Mouse (Mus musculus) heart, postnatal 36 days (tissue): ENCODE measurements around the gene Tmem200b. TPM values are rescaled to one million over a fixed set of nuclear protein-coding genes. Genes with fewer than 3 reads are reported as not detected.

ENCODE experiments used
- DNase-seq, 2 experiments: peaks; one replicate each; pipeline ENCODE4 v3.0.0; 2021 to 2022
- intact Hi-C: fragments of 180-260 bp; cut with DNase I; formaldehyde crosslinking; loops from one replicate; pipeline ENCODE4 v1.15.1; 2025
- total RNA-seq, 2 experiments: library from RNA; stranded (reverse); gene quantifications; 2 replicates each; pipeline ENCODE4 v1.2.3; 2021

Tmem200b gene
- total RNA-seq, 2 experiments from 2014 or later: 6.5 to 8.6 TPM

GRCm38 (mm10) chr4:131907912-131908311 is 13.7 kb upstream of the Tmem200b start:
- intact Hi-C loops: no loop called here
- DNase-seq: no peak

GRCm38 (mm10) chr4:131910237-131910994 is 11.2 kb upstream of the Tmem200b start:
- intact Hi-C loops: loop anchor here (5.0 kb wide), 1 partner anchor 38 kb away; the partner anchor contains the start of gene Srsf4
- peak; percentile 38 to 39 for DNase-seq

- intact Hi-C loops: loop anchor here (5.0 kb wide), 1 partner anchor 39 kb away; the partner anchor contains the start of gene Srsf4
- no peak for DNase-seq
Measured at GRCm38 (mm10) chr4:131911521-131911920, 10.1 kb upstream of the Tmem200b start.

GRCm38 (mm10) chr4:131913526-131913925 is 8.0 kb upstream of the Tmem200b start:
- intact Hi-C loops: loop anchor here (5.0 kb wide), 1 partner anchor 41 kb away; the partner anchor contains the start of gene Srsf4
- no peak for DNase-seq

GRCm38 (mm10) chr4:131914046-131914643 is 7.4 kb upstream of the Tmem200b start:
- intact Hi-C loops: loop anchor here (5.0 kb wide), 1 partner anchor 42 kb away; the partner anchor contains the start of gene Srsf4
- no peak for DNase-seq

- intact Hi-C loops: loop anchor here (5.0 kb wide), 2 partner anchors 43 to 47 kb away; partner anchors contain the start of gene Srsf4
Measured at GRCm38 (mm10) chr4:131914891-131915469, 6.6 kb upstream of the Tmem200b start.

GRCm38 (mm10) chr4:131915821-131916328 is 5.7 kb upstream of the Tmem200b start:
- intact Hi-C loops: loop anchor here (1.0 to 5.0 kb wide), 3 partner anchors 46 to 163 kb away; no protein-coding TSS in a partner anchor
- no peak for DNase-seq

More at GRCm38 (mm10) chr4:131914891-131915469, 6.6 kb upstream of the Tmem200b start:
- DNase-seq: peak in 1 of 2 experiments; percentile 25

DNA sequence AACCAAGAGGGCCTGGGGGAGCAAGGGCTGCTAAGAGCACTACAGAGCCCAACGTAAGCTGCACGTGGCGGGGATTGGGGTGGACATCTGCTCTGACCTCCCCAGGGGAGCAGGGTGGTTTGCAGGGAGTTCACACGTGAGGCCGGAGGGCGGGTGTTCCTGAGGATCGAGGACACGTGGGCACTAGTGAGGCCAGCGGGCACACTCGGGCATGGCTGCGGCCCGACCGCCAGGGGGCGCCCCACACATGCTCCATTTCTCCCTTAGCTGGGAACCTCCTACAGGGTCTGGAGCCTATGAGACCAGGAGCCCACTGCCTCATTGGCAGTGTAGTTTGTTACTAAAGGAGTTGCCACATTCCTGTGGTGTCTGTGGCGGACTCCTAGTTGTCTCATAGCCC is 5.1 kb upstream of the Tmem200b start:
- intact Hi-C loops: loop anchor here (1.0 to 5.0 kb wide), 3 partner anchors 46 to 162 kb away; no protein-coding TSS in a partner anchor
- DNase-seq: peak; percentile 82 to 83

- intact Hi-C loops: loop anchor here (2.0 to 5.0 kb wide), 2 partner anchors 45 to 162 kb away; no protein-coding TSS in a partner anchor
- DNase-seq: no peak
Measured at GRCm38 (mm10) chr4:131917010-131917555, 4.5 kb upstream of the Tmem200b start.

GRCm38 (mm10) chr4:131918026-131918533 is 3.5 kb upstream of the Tmem200b start:
- intact Hi-C loops: loop anchor here (5.0 kb wide), 1 partner anchor 44 kb away; no protein-coding TSS in a partner anchor
- DNase-seq: no peak

DNA sequence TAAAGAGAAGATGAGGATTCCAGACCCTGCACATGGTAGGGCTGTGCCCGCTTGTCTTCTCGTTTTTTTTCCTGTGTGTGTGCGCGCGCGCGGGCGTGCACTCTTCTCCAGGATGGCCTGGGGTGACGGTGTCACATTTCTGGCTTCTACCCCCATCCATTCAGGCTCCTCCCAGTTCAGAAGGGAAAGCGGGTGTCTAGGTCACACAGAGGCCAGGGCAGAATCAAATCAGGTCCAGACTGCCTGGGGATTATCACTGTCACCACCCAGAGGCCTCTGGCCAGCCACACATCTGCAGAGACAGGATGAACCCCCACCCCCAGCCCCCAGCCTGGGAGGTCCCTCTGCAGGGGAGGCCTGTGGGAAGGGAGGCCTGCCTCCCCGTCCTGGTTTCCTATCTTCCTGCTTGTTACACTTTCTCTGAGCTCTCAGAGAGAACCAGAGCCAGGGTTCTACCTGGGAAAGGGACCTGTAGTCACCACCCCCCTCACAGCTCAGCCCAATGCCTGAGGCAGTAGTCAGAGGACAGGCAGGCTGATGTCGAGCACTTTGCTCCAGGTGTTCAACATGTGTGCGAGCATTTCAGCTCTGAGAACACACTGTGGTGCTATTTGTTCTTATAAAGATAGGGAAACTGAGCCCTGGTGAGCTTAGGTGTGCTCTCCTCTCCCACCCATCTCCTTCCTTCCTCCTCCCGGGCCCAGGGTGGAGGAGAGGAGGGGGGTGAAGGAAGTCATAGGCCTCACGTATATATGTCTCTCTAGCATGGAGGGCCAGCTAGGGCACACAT is 2.7 kb upstream of the Tmem200b start:
- peak; percentile 21 to 28 for DNase-seq
- intact Hi-C loops: loop anchor here (5.0 kb wide), 1 partner anchor 43 kb away; no protein-coding TSS in a partner anchor

DNA sequence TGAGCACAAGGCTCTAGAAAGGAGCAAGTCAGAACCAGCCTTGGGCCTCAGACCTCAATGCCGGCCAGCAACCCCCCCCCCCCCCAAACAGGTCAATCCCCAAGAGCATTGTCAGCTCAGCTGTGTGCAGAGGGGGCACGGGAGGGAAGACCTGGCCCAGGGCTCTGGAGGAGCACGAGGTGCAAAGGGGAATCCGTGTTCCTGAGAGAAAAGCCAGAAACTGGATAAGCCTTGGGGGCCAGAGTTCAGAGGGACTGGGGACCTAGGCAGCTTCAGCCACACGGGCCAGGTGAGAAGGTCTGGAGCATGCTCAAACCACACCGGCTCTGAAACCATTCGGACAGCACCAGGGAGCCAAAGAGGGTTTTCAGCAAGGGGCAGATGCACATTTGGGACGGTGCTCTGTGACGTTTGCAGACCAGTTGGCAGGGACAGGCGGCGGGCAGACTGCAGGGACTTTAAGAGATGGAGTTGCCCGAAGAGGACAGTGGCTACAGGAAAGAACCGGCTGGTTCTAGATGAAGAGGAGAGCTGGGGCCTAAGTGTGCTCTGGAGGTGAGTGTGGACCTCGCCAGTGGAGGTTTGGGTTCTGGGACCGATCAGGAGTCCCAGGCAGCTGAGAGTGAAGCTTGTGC is 1.9 kb upstream of the Tmem200b start:
- DNase-seq: no peak
- intact Hi-C loops: loop anchor here (5.0 kb wide), 1 partner anchor 43 kb away; no protein-coding TSS in a partner anchor

DNA sequence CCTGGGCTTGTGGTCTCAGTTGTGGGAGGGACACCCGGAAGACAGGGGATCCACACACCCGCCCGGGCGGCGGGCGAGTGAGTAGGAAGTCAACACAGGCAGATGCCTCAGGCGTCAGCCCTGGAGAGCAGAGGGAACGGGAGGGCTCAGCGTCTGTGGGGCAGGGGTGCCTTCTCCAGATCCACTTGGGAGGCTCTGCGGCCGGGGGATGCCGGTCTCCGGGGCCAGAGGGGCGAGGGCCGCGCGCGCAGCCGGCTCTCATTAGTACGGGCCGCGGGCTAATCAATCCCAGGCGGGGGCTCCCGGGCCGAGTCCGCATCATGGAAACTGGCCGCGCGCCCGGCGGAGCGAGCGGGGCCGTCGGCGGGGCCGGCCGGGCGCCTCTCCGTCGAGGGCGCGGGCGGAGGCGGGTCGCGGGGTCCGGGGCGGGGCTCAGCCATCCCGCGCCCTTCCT is 1.4 kb upstream of the Tmem200b start:
- intact Hi-C loops: no loop called here
- DNase-seq: peak in 1 of 2 experiments; percentile 77

- intact Hi-C loops: no loop called here
- peak; percentile 59 to 80 for DNase-seq
Measured at GRCm38 (mm10) chr4:131920595-131921351, 798 bp upstream of the Tmem200b start.

- no peak for DNase-seq
- intact Hi-C loops: no loop called here
Measured at GRCm38 (mm10) chr4:131922404-131922803, 833 bp downstream of the Tmem200b start.

DNA sequence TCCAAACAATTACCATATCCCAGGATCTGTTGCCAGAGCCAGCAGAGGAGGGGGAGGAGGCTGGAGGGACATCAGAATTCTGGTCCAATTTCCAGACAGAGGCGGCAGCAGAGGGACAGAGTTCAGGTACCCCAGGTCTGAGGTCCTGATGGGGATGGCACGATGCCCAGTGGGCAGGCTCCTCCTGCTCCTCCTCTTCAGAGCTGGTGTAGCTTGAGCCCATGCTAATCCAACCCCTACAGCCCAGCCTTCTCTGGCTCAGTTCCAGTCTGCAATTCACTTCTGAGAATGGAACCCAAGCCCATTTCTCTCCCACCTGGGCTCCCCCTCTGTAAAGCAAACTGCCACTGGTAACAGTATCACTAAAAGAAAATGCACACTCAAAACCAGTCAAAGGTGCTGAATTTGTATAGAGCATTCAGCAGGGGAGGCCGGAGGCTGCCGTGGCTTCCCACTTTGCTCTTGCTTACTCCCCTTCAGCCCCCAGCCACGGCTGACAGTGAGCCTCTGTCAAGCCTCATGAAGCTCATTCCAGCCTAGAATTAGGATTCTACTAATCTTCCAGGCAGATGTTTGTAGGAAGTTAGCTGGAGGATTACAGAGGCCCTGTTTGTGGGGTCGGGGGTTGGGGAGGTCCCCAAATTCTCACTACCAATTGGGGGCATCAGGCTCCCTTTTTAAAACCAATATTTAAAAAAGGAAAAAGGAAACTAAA is 2.7 kb downstream of the Tmem200b start:
- no peak for DNase-seq
- intact Hi-C loops: no loop called here

GRCm38 (mm10) chr4:131929146-131929545 is 7.6 kb downstream of the Tmem200b start:
- intact Hi-C loops: no loop called here
- DNase-seq: no peak
